Mouse (Mus musculus) liver, embryonic 11.5 days (tissue): ENCODE measurements around the gene Selplg. TPM values are rescaled to one million over a fixed set of nuclear protein-coding genes. Genes with fewer than 3 reads are reported as not detected.

Source experiments
- ATAC-seq: fragments of 200-750 bp; cut with Nextera tagmentation; replicated peaks from 2 replicates; pipeline ENCODE4 v1.8.0; 2017; ENCODE audit warnings: moderate number of reproducible peaks, mild to moderate bottlenecking, moderate TSS enrichment, moderate library complexity; ENCODE audit not compliant: low FRiP score
- DNase-seq: peaks from one replicate; pipeline ENCODE4 v3.0.0-alpha.2; 2017; ENCODE audit warnings: low spot score
- H3K27ac ChIP-seq: fragments of 300-500 bp; sonication (generic); 2 replicates; pipeline ENCODE4 v1.5.1; 2014; ENCODE audit warnings: mild to moderate bottlenecking, low read depth, low read length, control low read depth
- H3K27me3 ChIP-seq: fragments of 300-500 bp; sonication (generic); replicated peaks from 2 replicates; pipeline ENCODE4 v1.6.1; 2014; ENCODE audit warnings: low read length, mixed read lengths; ENCODE audit not compliant: control insufficient read depth, insufficient read depth
- H3K36me3 ChIP-seq: fragments of 300-500 bp; sonication (generic); 2 replicates; pipeline ENCODE4 v1.6.1; 2014; ENCODE audit warnings: mild to moderate bottlenecking, low read length, moderate library complexity, mixed read lengths; ENCODE audit not compliant: control insufficient read depth, insufficient read depth
- H3K4me1 ChIP-seq: fragments of 300-500 bp; sonication (generic); replicated peaks from 2 replicates; pipeline ENCODE4 v1.6.1; 2014; ENCODE audit warnings: low read length, mixed read lengths; ENCODE audit not compliant: control insufficient read depth, insufficient read depth
- H3K4me2 ChIP-seq: fragments of 300-500 bp; sonication (generic); 2 replicates; pipeline ENCODE4 v1.6.1; 2014; ENCODE audit warnings: mild to moderate bottlenecking, control low read depth, moderate library complexity
- H3K4me3 ChIP-seq: fragments of 300-500 bp; sonication (generic); 2 replicates; pipeline ENCODE4 v1.5.1; 2014; ENCODE audit warnings: low read depth, low read length, control low read depth
- H3K9ac ChIP-seq: fragments of 300-500 bp; sonication (generic); 2 replicates; pipeline ENCODE4 v1.6.1; 2014; ENCODE audit warnings: low read depth, low read length, control low read depth
- H3K9me3 ChIP-seq: fragments of 300-500 bp; sonication (generic); 2 replicates; pipeline ENCODE4 v1.6.1; 2016; ENCODE audit warnings: low read length, inconsistent platforms, mixed read lengths; ENCODE audit not compliant: control insufficient read depth
- WGBS: fragments of 180-500 bp; shearing (Covaris S2); extraction: QIAGEN DNeasy Blood & Tissue Kit; methylation state at CpG from one replicate; pipeline ENCODE4 v1.1.7; 2014; 5-methylcytosine and 5-hydroxymethylcytosine counted together
- polyA plus RNA-seq: library from polyadenylated mRNA; unstranded; fragments of >200 nt; fragmentation: Nextera tagmentation; extraction: Ambion mirVana; gene quantifications from 2 replicates; pipeline ENCODE4 v1.2.1, GENCODE M21; 2014

Selplg gene
- polyA plus RNA-seq, 1 experiment from 2014 or later: 17.1 TPM

DNA sequence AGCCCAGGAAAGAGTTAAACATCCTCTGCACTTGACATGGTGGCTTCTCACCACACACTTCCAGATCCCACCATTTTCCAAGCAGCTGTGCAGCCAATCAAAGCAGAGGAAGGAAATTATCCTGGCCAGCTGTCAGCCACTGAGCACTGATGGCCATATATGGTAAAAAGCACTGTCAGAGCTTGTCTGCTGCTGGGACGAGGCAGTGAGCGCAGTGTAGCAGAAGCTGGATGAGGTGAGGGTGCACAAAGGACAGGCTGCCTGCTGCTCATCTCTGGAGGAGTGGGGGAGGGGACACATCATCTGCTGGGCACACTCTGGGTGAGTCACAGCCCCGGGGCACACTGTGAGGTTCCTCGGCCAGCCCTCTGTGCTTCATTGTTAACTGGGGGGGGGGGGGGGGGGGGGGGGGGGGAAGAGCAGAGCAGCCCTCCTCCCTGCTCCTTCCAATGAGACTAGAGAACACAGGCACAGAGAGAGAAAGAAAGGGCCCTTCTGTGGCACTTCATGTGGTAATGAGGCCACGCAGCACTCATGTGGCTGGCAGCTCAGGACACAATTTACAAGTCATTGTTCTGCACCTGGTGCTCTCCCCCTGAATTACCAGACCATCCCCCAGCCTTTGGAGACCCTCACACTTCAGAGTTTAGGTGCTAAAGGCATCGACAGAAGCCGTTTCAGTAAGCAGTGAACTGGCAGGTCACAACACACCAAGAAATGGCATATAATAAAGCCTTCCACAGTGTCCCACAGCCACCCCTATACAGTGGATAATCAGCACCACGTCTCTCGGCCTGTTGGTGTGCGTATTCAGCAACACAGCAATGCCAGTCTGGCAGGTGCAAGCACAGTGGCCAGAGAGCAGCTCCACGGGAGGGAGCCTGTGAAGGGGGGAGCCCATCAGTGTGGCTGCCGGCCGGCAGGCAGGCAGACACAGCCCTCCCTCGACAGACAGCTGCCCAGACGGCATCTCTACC lies 40.8 kb upstream of the Selplg start:
- H3K36me3 ChIP-seq: peaks cover 17% of the 10 kb centered on the region; the same call in 1 of the 2 replicates
- peak overlapping the region; percentile 63; the same call in 1 of the 2 replicates for H3K27ac ChIP-seq
- no peaks in the 10 kb centered on the region for H3K27me3 ChIP-seq
- H3K4me2 ChIP-seq: peak overlapping the region; percentile 33
- peak overlapping the region; percentile 39 for H3K9ac ChIP-seq
- H3K9me3 ChIP-seq: no peaks in the 10 kb centered on the region
- DNase-seq: no peak
- H3K4me3 ChIP-seq: 0 out of 2 replicates have a peak overlapping the region, but pooled peaks have one; percentile 6
- WGBS: 27% methylated on average over 14 of the region's 15 CpGs
- ATAC-seq: peak; percentile 66
- H3K4me1 ChIP-seq: peaks cover 52% of the 10 kb centered on the region

GRCm38 (mm10) chr5:113871903-113872548 lies 39.6 kb upstream of the Selplg start:
- Histone ChIP-seq H3K27me3 (no peaks in the 10 kb centered on the region), H3K4me1 (peaks cover 53% of the 10 kb centered on the region), H3K4me2 (no peak overlapping the region), H3K27ac (peak overlapping the region; percentile 23), H3K9me3 (no peaks in the 10 kb centered on the region), H3K36me3 (peaks cover 17% of the 10 kb centered on the region; the same call in 1 of the 2 replicates), H3K4me3 (no peak overlapping the region), H3K9ac (no peak overlapping the region)
- DNase-seq (no peak), ATAC-seq (peak; percentile 48; the same call in 1 of the 2 replicates)
- WGBS: 72% methylated on average over 7 of the region's 7 CpGs

DNA sequence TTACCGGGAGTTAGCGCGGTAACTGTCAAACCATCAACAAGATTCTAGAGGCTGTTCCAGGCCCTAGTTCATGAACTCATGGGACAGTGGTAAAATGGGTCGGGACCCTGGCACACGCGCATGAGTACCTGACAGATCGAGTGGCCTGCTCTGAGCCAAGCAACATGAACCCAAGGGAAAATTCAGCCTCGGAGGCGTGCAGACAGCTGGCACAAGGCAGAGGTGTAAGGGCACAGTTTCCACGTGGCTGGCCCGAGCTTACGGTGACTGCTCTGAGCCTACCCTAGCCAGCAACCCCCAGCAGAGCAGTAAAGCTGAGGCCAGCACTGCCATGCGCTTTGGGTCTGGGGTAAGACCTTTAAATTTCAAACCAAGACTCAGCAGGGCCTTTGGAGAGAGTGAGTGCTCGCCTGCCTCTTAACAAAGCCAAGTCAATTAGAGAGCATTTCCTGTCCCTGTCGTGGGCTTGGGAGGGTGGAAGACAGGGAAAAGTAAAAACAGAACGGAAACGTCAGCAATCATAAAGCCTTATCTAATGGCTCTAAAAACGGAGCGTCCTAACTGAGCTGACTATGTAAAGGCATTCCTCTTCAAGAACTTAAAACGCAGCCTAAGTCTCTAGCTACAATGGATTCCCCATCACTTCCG lies 38.1 kb upstream of the Selplg start:
- Histone ChIP-seq H3K9ac (peak overlapping the region; percentile 42), H3K27ac (peak overlapping the region; percentile 60), H3K4me2 (peak overlapping the region; percentile 9; the same call in 1 of the 2 replicates), H3K4me3 (no peak overlapping the region), H3K27me3 (no peaks in the 10 kb centered on the region), H3K9me3 (no peaks in the 10 kb centered on the region), H3K4me1 (peaks cover 56% of the 10 kb centered on the region), H3K36me3 (peaks cover 5% of the 10 kb centered on the region)
- DNase-seq: no peak
- 51% methylated on average over 21 of the region's 21 CpGs for WGBS
- no peak for ATAC-seq

DNA sequence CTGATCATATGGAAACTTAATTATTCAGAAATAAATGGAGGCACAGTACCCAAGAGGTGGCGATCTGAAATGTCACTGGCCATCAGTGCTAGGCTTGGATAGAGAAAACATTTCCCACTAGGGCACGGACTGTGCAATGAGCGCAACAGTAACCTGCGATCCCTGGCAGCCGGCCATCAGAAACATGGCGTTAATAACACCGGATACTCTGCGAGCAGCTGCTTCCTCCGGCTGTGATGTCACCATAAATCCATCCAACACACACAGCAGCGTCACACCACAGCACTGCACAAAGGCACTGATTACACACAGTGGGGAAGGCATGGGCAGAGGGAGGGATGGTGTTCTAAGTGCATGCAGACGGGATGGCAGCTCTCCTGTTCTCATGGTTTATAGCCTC lies 36.7 kb upstream of the Selplg start:
- DNase-seq: no peak
- Histone ChIP-seq H3K27ac (no peak overlapping the region), H3K9ac (no peak overlapping the region), H3K4me2 (no peak overlapping the region), H3K4me3 (no peak overlapping the region), H3K4me1 (peaks cover 56% of the 10 kb centered on the region), H3K9me3 (no peaks in the 10 kb centered on the region), H3K27me3 (no peaks in the 10 kb centered on the region), H3K36me3 (peaks cover 3% of the 10 kb centered on the region)
- WGBS: 77% methylated on average over 11 of the region's 11 CpGs
- ATAC-seq: no peak

DNA sequence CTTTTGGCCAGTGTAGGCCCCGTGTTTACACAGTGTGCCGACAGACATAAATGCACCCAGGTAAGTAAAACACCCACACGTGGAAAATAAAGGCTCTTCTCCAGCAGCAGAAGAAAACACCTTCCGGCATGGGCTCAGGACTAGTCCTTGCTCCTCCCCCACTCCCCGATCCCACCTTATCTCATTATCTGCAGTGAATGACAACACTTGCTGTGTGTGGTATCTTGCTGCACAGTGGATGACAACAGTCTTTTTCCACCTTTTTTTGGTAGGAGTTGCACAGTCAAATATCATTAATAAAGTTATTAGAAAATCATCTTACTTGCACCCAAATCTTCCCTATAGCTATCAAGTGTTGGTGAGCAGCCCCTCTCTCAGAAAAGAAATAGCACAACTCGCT lies 32.5 kb upstream of the Selplg start:
- Histone ChIP-seq H3K4me2 (no peak overlapping the region), H3K9me3 (no peaks in the 10 kb centered on the region), H3K27me3 (no peaks in the 10 kb centered on the region), H3K27ac (no peak overlapping the region), H3K9ac (no peak overlapping the region), H3K4me3 (no peak overlapping the region), H3K4me1 (peaks cover 18% of the 10 kb centered on the region), H3K36me3 (peaks cover 15% of the 10 kb centered on the region)
- DNase-seq (no peak), ATAC-seq (peak; percentile 73; the same call in 1 of the 2 replicates)
- 76% methylated on average over 6 of the region's 6 CpGs for WGBS

DNA sequence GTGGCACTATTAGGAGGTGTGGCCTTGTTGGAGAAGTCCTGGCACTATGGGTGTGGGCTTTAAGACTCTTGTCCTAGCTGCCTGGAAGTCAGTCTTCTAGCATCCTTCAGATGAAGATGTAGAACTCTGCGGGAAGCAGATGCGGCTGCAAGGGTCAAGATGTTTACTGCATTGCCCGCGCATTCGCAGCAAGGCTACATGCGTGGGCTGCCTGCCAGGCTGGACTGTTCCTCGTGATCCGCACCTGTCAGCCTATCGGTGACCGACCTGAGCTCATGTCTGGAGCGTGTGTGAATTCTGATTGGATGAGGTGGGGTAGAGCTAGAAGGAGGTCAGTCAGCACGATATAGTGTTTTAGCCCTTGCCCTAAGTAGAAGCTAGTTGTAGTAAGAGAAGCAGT lies 31.6 kb upstream of the Selplg start:
- no peak overlapping the region for H3K4me3 ChIP-seq
- H3K9me3 ChIP-seq: no peaks in the 10 kb centered on the region
- DNase-seq (no peak), ATAC-seq (no peak)
- H3K27ac ChIP-seq: no peak overlapping the region
- peaks cover 26% of the 10 kb centered on the region for H3K4me1 ChIP-seq
- H3K36me3 ChIP-seq: peaks cover 15% of the 10 kb centered on the region
- H3K27me3 ChIP-seq: no peaks in the 10 kb centered on the region
- no peak overlapping the region for H3K9ac ChIP-seq
- 96% methylated on average over 12 of the region's 12 CpGs for WGBS
- no peak overlapping the region for H3K4me2 ChIP-seq

- DNase-seq (no peak), ATAC-seq (no peak)
- 93% methylated on average over 4 of the region's 4 CpGs for whole genome bisulfite sequencing
- Histone ChIP-seq H3K36me3 (peaks cover 15% of the 10 kb centered on the region), H3K27me3 (no peaks in the 10 kb centered on the region), H3K4me3 (no peak overlapping the region), H3K27ac (no peak overlapping the region), H3K4me1 (peaks cover 27% of the 10 kb centered on the region), H3K4me2 (no peak overlapping the region), H3K9me3 (no peaks in the 10 kb centered on the region), H3K9ac (no peak overlapping the region)
Measured at GRCm38 (mm10) chr5:113862418-113862817, 30.0 kb upstream of the Selplg start.

DNA sequence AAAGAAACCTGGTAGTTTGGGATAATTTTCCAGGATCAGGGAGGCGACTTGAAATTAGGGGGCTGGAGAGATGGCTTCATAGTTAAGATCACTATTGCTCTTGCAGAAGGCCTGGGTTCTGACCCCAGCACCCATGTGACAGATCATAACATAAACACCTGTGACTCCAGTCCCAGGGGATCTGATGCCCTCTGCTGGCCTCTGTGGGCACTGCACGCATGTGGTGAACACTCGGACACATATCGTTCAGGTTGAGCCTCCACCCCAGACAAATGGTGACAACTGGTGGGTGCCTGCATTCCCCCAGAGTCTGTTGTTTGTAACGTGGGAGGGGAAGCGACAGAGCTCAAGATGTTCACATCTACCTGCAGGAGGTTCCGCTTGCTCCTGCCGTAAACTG lies 28.9 kb upstream of the Selplg start:
- no peaks in the 10 kb centered on the region for H3K9me3 ChIP-seq
- no peak for ATAC-seq
- no peak overlapping the region for H3K4me3 ChIP-seq
- 90% methylated on average over 8 of the region's 8 CpGs for WGBS
- H3K9ac ChIP-seq: no peak overlapping the region
- H3K27me3 ChIP-seq: no peaks in the 10 kb centered on the region
- H3K4me2 ChIP-seq: no peak overlapping the region
- peaks cover 27% of the 10 kb centered on the region for H3K4me1 ChIP-seq
- H3K36me3 ChIP-seq: peaks cover 15% of the 10 kb centered on the region
- H3K27ac ChIP-seq: no peak overlapping the region
- no peak for DNase-seq
